Mouse (Mus musculus): ENCODE data around the gene Pvalb. TPM values are rescaled to one million over a fixed set of nuclear protein-coding genes. Genes with fewer than 3 reads are reported as not detected.
A peak's percentile ranks its signal among the peaks of the same experiment; 100 is the strongest.

Pvalb gene
- total RNA-seq, 2 experiments from 2014 or later: 0.29 TPM; not detected in 1

DNA sequence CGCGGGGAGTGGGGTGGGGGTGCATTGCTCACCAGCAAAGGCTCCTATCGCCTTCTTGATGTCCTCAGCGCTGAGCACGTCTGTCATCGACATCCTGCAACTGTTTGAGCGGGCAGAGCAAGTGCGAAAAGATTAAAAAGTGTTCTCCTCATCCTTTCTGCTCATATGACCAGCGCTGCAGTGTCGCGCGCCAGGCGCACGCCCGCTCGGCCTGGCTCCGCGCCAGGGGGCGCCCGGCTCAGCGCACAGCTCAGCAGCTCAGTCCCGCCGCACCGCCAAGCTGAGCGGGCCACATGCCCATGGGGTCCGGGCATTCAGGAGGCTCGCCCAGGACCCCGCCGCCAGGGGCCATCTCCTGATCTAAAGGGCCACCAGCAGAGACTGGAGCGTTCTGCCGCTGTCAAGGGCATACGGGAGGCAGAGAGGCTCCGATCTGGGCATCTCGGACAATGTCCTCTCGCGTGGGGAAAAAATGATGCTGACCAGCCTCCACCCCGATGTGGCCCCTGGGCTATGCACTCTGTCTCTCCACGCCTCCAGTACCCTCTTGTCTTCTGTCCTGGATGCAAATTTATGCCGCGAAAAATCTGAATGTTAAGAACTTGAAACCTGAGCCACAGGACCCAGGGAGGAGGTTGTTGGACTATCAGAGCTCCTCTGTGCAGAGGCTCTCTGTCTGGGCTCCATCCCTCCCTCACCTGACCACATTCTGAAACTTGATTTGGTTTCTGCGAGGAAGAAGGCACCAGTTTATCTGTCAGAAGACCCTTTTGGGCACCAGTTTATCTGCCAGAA, 1.9 kb downstream of the Pvalb start:
- peak; percentile 52 to 60 for DNase-seq
- intact Hi-C loops (cut with DNase I): no loop called here

DNA sequence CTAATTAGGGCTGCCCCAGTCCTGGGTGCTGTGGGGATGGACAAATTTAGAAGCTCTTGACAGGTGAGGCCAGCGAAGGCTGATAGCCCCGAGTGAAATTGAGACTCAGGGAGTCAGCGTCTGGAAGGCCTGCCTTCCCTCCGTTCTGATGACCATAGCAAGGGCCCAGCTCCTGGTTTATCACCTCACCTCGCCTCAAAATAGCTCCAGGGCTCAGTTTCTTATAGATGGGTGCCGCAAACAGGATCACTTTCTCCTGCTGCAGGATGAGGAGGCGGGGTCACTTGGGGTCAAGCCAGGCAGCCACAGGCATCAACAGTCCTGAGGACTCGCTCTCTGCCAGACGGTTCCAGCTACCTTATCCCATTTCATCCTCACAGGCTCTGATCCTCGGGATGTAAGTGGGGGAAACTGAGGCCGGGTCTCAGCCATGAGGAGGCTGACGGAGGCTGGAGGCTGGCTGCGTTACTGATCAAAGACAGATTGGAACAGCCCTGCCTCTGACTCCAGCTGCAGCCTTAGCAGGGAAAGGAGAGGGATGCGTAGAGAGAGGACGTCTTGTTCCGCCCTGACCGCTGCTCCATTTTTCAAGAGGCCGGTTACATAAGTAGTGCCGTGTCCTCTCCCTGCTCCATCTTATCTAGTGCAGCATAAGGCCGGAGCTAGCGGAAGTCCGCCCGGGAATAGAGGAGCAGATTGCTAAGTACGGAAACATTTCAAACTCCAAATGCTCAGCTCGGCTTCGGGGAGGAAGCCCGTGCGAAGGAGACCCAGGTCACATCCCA, 10.9 kb downstream of the Pvalb start:
- no peak for DNase-seq

GRCm38 (mm10) chr15:78194320-78194719, 11.9 kb downstream of the Pvalb start:
- intact Hi-C loops (cut with DNase I): no loop called here
- DNase-seq: no peak

More for the DNA sequence above, 10.9 kb downstream of the Pvalb start:
- intact Hi-C loops (cut with DNase I): no loop called here

GRCm38 (mm10) chr15:78189636-78190035, 16.6 kb downstream of the Pvalb start:
- intact Hi-C loops (cut with DNase I): no loop called here

DNA sequence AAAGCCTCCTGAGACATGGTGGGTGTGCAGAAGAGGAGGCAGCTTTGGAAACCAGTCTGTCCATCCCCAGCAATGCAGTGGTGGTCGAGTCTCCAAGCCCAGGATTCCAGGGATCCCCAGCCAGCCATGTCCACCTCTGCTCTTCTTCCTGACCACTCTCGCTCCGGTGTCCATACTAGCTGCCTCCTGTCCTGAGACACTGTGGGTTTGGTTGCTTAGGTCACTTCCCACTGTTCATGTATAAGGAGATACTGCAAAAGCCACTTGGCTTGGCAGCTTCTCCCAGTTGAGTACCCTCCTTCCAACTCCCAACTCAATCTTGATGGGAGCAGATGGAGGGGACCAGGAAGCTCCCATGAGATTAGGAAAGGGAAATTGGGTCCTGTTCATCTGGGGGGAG, 17.7 kb downstream of the Pvalb start:
- no peak for DNase-seq
- intact Hi-C loops (cut with DNase I): no loop called here

More at GRCm38 (mm10) chr15:78189636-78190035, 16.6 kb downstream of the Pvalb start:
- no peak for DNase-seq

DNA sequence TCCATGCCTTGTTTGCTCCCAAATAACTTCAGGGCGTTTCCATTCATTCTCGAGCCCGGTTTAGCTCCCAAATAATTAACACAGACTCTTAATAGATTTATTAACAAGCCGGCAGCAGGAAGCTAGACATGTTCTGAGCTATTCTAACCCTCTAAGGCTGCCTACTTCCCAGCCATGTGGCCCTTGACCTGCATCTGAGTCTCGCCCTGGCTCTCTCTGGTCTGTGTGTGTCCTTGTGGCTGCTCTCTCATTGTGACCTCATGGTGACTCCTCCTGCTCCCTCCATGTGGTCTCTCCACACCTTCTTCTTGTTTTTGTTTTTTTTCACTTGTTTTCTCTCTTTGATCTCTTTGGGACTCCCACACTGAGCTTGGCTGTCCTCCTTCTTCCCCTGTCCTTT, 19.3 kb downstream of the Pvalb start:
- intact Hi-C loops (cut with DNase I): no loop called here

GRCm38 (mm10) chr15:78185609-78186008, 20.6 kb downstream of the Pvalb start:
- DNase-seq: no peak
- intact Hi-C loops (cut with DNase I): no loop called here

More for the DNA sequence above, 19.3 kb downstream of the Pvalb start:
- DNase-seq: no peak

DNA sequence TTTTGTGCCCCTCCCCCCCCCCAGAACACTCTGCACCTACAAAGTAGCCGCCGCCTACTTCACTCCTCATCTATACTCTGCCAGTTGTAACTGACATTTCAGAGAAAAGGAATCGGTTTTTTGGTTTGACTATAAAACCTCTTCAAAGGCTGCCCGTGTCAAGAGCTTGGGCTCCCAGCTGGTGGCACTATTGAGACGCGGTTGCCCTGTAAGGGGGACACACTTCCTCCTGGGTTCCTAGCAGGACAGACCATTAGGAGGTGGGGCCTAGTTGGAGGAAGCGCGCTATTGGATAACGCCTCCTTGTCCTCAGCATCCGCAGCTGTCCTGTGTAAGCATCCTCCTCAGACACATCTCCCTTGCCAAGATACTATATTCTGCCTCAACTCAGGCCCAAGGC, 21.3 kb downstream of the Pvalb start:
- intact Hi-C loops (cut with DNase I): loop anchor here (5.0 kb wide), 1 partner anchor 237 kb away; no protein-coding TSS in a partner anchor

GRCm38 (mm10) chr15:78181701-78182405, 24.3 kb downstream of the Pvalb start:
- intact Hi-C loops (cut with DNase I): loop anchor here (5.0 kb wide), 1 partner anchor 240 kb away; no protein-coding TSS in a partner anchor

More for the DNA sequence above, 21.3 kb downstream of the Pvalb start:
- peak; percentile 39 to 48 for DNase-seq

DNA sequence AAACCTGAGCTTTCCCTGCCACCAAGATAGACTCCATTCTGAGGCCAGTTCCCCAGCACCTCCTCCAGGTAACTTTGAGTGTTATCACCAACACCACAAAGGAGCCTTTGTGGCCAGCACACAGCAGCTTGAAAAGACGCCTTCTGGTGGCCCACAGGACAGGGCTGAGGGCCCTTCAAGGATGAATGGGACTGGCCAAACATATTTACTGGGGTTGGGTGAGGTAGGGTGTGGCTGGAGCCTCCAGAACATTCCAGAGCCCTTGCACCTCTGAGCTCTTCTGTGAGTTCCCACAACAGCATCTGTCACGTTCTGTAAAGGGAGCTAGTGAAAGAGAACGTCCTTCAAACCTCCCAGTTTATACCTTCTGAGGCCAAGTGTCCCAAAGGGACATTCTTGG, 26.4 kb downstream of the Pvalb start:
- DNase-seq: no peak
- intact Hi-C loops (cut with DNase I): loop anchor here (5.0 kb wide), 4 partner anchors 158 to 353 kb away; partner anchors contain the start of gene C1qtnf6

More at GRCm38 (mm10) chr15:78181701-78182405, 24.3 kb downstream of the Pvalb start:
- DNase-seq: no peak

GRCm38 (mm10) chr15:78178397-78178796, 27.8 kb downstream of the Pvalb start:
- peak; percentile 77 to 89 for DNase-seq

DNA sequence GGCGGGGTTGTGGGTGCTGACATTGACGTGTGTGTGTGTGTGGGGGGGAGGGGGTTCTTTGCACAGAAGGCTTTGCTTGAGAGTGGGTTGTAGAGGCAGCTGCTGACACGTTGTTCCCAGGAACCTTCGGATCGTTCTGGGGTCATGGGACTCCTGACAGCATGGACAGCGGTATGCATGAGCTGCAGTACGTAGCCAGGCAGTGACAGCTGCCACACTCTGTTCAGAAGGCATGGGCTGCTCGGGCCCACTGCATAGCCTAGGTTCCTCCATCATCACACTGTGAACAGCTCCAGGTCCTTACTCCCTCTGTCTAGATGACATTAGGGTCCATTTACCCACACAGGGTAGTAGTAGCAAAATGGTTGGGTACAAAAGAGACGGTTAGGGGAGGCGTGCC, 28.9 kb downstream of the Pvalb start:
- intact Hi-C loops (cut with DNase I): loop anchor here (5.0 kb wide), 3 partner anchors 160 to 355 kb away; partner anchors contain the start of gene C1qtnf6
- DNase-seq: no peak

More at GRCm38 (mm10) chr15:78178397-78178796, 27.8 kb downstream of the Pvalb start:
- intact Hi-C loops (cut with DNase I): loop anchor here (1.0 to 5.0 kb wide), 4 partner anchors 61 to 354 kb away; partner anchors contain the start of gene C1qtnf6

DNA sequence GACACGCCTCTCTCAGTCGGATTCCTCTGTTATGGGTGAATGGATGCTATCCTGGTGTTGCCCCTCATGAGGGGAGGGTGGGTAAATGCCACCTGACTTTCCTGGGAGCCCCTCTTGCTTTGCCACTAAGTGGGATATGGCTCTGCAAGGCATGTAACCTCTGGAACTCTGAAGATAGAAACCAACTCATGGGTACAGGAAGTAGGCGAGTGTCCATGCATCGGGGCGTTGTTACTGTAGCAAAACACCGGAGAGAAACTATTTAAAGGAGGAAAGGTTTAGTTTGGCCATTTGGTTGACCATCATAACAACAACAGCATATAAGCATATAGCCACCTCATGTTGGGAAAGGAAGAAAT, 31.3 kb downstream of the Pvalb start:
- no peak for DNase-seq
- intact Hi-C loops (cut with DNase I): loop anchor here (5.0 kb wide), 3 partner anchors 162 to 357 kb away; partner anchors contain the start of gene C1qtnf6

- peak; percentile 94 to 95 for DNase-seq
- intact Hi-C loops (cut with DNase I): no loop called here
Observed at GRCm38 (mm10) chr15:78173972-78174886, 32.0 kb downstream of the Pvalb start, which contains the start of gene Ift27. TSS of gene Ift27 (minus strand) at chr15:78174107.

- peak in 1 of 2 experiments; percentile 13 for DNase-seq
- intact Hi-C loops (cut with DNase I): no loop called here
Observed at GRCm38 (mm10) chr15:78172899-78173817, 33.0 kb downstream of the Pvalb start.

DNA sequence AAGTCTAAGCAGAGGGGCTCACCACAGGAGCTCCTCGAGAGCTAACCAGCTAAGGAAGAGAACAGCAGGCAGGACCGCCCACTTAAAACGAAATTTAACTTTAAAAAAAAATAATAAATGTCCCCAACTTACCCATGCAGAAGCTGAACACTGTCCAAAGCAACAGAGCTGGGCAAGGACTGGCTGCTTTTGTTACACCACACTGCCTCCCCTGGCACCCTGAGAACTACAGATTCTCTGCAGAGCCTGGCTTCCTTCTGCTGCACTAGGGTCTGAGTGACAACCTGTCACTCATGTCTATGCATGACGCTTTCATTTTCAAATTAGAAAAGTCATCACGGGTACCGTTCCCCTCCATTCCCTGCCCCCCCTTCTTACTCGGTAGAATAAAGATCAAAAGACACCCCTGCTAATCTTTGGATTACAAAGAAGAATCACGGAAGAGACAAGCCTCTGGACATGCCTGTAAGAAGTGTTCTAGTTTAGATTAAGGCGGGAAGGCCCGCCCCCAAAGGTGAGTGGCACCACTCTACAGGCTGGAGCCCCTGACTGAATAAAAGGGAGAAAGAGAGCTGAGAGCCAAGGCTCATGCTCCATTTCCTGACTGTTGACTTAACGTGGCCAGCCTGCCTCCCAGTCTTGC, 33.8 kb downstream of the Pvalb start:
- DNase-seq: no peak
- intact Hi-C loops (cut with DNase I): no loop called here

GRCm38 (mm10) chr15:78171651-78172050, 34.5 kb downstream of the Pvalb start:
- no peak for DNase-seq
- intact Hi-C loops (cut with DNase I): no loop called here

DNA sequence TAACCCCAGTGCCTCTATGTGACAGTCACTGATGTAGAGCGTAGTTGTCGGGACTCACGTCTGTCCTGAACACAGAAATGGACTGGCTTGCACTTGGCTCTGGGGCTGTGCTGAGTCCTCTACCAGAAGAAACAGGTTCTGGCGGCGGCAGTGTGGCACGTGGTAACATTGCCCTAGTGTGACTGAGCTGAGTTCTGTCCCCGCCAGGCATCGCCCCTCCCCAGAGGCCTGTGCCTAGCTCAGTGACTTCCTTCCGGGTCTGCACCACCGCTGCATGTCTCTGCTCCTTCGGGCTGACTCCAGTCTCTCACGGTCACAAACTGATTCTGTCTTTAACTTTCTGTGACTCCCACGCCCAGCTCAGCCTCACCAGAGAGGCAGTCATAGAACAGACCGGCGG, 35.5 kb downstream of the Pvalb start:
- intact Hi-C loops (cut with DNase I): no loop called here
- no peak for DNase-seq

Data from heart, postnatal 14 days (tissue).